In genomic region chr6:129507024-129507423, GRCm38 (mm10) we compare ENCODE assay signal across 23 mouse cellular contexts. TPM values are rescaled to one million over a fixed set of nuclear protein-coding genes. Genes with fewer than 3 reads are reported as not detected.
DNase-seq lines count a peak whose midpoint lies in the region; ATAC-seq and TF ChIP-seq lines count a peak whose summit lies in the region.
"Had no signal": no experiment of that assay in that cellular context is flagged by ENCODE, and none has a peak within 500 bp of the region (broad histone marks: within the 10 kb centered on the region; RNA-seq: fewer than 3 reads in every experiment).

Gene Olr1 (minus strand): TSS chr6:129507165.

- no peak within 1 kb of the TSS for H3K9ac ChIP-seq in heart, postnatal 0 days (replicated peaks; ENCODE audit: low read depth, low read length)
- H3K9ac ChIP-seq: forebrain, postnatal 0 days; kidney, embryonic 15.5 days; liver, embryonic 14.5 days had no signal

- H3K9me3 ChIP-seq in heart, postnatal 0 days (replicated peaks; ENCODE audit: control insufficient read depth, low read length): no peaks in the 10 kb centered on the region; the same call in 1 of the 2 replicates

- WGBS in heart, postnatal 0 days: 30% methylated on average over 9 of the region's 9 CpGs

- no peak for TF ChIP-seq CTCF in heart, postnatal 0 days (IDR thresholded peaks at IDR 0.05; ENCODE audit: low read depth)
- no peak for TF ChIP-seq CTCF in layer of hippocampus, adult 2 months (conservative IDR thresholded peaks at IDR 0.05)

- no peaks in the 10 kb centered on the region for H3K27me3 ChIP-seq in heart, postnatal 0 days (ENCODE audit: control insufficient read depth, insufficient read depth, low read length)
- H3K27me3 ChIP-seq: CH12.LX; kidney, embryonic 15.5 days had no signal

- no peak for ATAC-seq in heart, postnatal 0 days (ENCODE audit: insufficient read depth, low read depth)
- ATAC-seq in megakaryocyte, adult 5-6 weeks (ENCODE audit: poor library complexity, severe bottlenecking): peak; percentile 87
- ATAC-seq: forebrain, postnatal 0 days; inflammation-experienced regulatory T-cells, adult 6 months; Patski had no signal

- TF ChIP-seq EP300 in heart, postnatal 0 days (IDR thresholded peaks at IDR 0.05; ENCODE audit: low read depth): no peak

- intact Hi-C loops in heart, postnatal 25 days (cut with DNase I): no loop called here

- no peaks in the 10 kb centered on the region for H3K4me1 ChIP-seq in heart, postnatal 0 days (ENCODE audit: control insufficient read depth, insufficient read depth)
- H3K4me1 ChIP-seq: embryonic facial prominence, embryonic 10.5 days; heart, embryonic 10.5 days had no signal

- H3K27ac ChIP-seq in heart, postnatal 0 days (ENCODE audit: low read depth): no peak within 1 kb of the TSS
- H3K27ac ChIP-seq in layer of hippocampus, adult 2 months: no peak within 1 kb of the TSS
- H3K27ac ChIP-seq: embryonic facial prominence, embryonic 10.5 days; heart, embryonic 10.5 days; kidney, embryonic 15.5 days; left cerebral cortex, adult 2 months; liver, embryonic 14.5 days had no signal

- no peak within 1 kb of the TSS for H3K4me2 ChIP-seq in heart, postnatal 0 days (ENCODE audit: low read depth, low read length)
- H3K4me2 ChIP-seq: kidney, embryonic 15.5 days had no signal

- DNase-seq in heart, postnatal 0 days (ENCODE audit: low spot score): peak; percentile 52
- DNase-seq in heart, postnatal 25 days (ENCODE audit: low spot score): no peak
- DNase-seq in 3T3-L1 (ENCODE audit: low read depth, low spot score) (peak; percentile 87), NIH3T3 (ENCODE audit: low read depth) (peak; percentile 71)
- DNase-seq in kidney, postnatal 4 days: no peak
- no peak for DNase-seq in thymus, postnatal 36 days
- no peak for DNase-seq in layer of hippocampus, adult 2 months (ENCODE audit: low spot score in 2 of 2)
- DNase-seq: cerebellum, postnatal 14 days; forebrain, postnatal 0 days; gastrocnemius, postnatal 25 days; heart, postnatal 36 days had no signal

- no peak within 1 kb of the TSS for H3K4me3 ChIP-seq in heart, postnatal 0 days (ENCODE audit: low read depth, low read length)
- no peak within 1 kb of the TSS for H3K4me3 ChIP-seq in layer of hippocampus, adult 2 months
- H3K4me3 ChIP-seq: embryonic facial prominence, embryonic 10.5 days; heart, embryonic 10.5 days; kidney, embryonic 15.5 days; left cerebral cortex, adult 2 months had no signal

- H3K36me3 ChIP-seq in heart, postnatal 0 days (replicated peaks; ENCODE audit: control insufficient read depth, insufficient read depth, low read length): no peaks in the 10 kb centered on the region
- H3K36me3 ChIP-seq: embryonic facial prominence, embryonic 10.5 days; heart, embryonic 10.5 days; kidney, embryonic 15.5 days had no signal

RNA-seq across cellular contexts. Expression of gene Olr1, which starts in this region (rescaled TPM):
- total RNA-seq in heart, postnatal 0 days (2014; rRNA removed; ENCODE audit: low replicate concordance): 0.35 and 1.9 TPM in 2 replicates
- 0.27 TPM in 2 replicates for polyA plus RNA-seq in heart, postnatal 0 days (2015; fragmentation: Nextera tagmentation; extraction: Ambion mirVana)
- total RNA-seq in heart, postnatal 25 days (2021): under 1 TPM; 0.06 to 0.47 TPM
- 10.0 and 12.9 TPM in 2 replicates for total RNA-seq in megakaryocyte, adult 5-6 weeks (2015)
- 9.6 and 13.9 TPM in 2 replicates for total RNA-seq in megakaryocyte, adult 5-6 weeks (2017)
- total RNA-seq in layer of hippocampus, adult 2 months (2021): not detected
- total RNA-seq: CH12.LX; gastrocnemius, postnatal 25 days; layer of hippocampus, adult 18-20 months; left cerebral cortex, adult 2 months had no signal
- polyA plus RNA-seq: forebrain, postnatal 0 days; limb, embryonic 11.5 days; neural tube, embryonic 14.5 days; Patski had no signal

Comparison
In these comparisons a context has a peak if more than half of its experiments do, and no peak if none do; other contexts are left out.
1. DNase-seq: peak in heart, postnatal 0 days (single experiment), 3T3-L1 (single experiment) and NIH3T3 (single experiment); none in heart, postnatal 25 days (single experiment), kidney, postnatal 4 days (0 of 2), thymus, postnatal 36 days (0 of 2) and layer of hippocampus, adult 2 months (0 of 2).